Mouse (Mus musculus) MEL (cell line): ENCODE results near the gene Sprn.

Experiments used
- CTCF ChIP-seq, 3 experiments: IDR thresholded peaks in 2 of 3; conservative IDR thresholded peaks in 1 of 3; 2 replicates each; pipeline ENCODE4 v1.5.1; 2011 to 2012; ENCODE audit warnings: low read length in 3 of 3, low read depth in 2 of 3, mild to moderate bottlenecking in 2 of 3, improper control_type of control experiment in 1 of 3, inconsistent platforms in 1 of 3, mixed read lengths in 1 of 3, moderate library complexity in 1 of 3; ENCODE audit not compliant: control insufficient read depth in 1 of 3, insufficient read depth in 1 of 3, poor library complexity in 1 of 3, severe bottlenecking in 1 of 3
- MEF2A ChIP-seq: IDR thresholded peaks from 2 replicates; pipeline ENCODE4 v1.6.1; 2014; ENCODE audit warnings: low read depth, mild to moderate bottlenecking, inconsistent platforms, low read length, improper control_type of control experiment; ENCODE audit not compliant: poor library complexity, insufficient replicate concordance, severe bottlenecking; ENCODE audit errors: extremely low read depth
- TCF12 ChIP-seq: IDR thresholded peaks from 2 replicates; pipeline ENCODE4 v1.6.1; 2014; ENCODE audit warnings: low read depth, mild to moderate bottlenecking, inconsistent platforms, low read length, improper control_type of control experiment, moderate library complexity

GRCm38 (mm10) chr7:140196002-140196401 lies 41.3 kb upstream of the Sprn start:
- TF ChIP-seq MEF2A (no peak), CTCF (IDR thresholded peaks at IDR 0.05 in 2 of 3, conservative IDR thresholded peaks at IDR 0.05 in 1 of 3; ENCODE audit: control insufficient read depth in 1 of 3, insufficient read depth in 1 of 3, low read depth in 2 of 3, low read length in 3 of 3, poor library complexity in 1 of 3, severe bottlenecking in 1 of 3) (no peak), TCF12 (no peak)
